Mouse (Mus musculus) thymus, adult 2 months (tissue): ENCODE measurements at regions not wholly inside any gene's neighbourhood (a gene's known extent, or its start where the extent isn't known, plus 50 kb on each side); places are given as distances from the start of the nearest gene placed in this dataset.

Source experiments
- CTCF ChIP-seq: fragments of 200-500 bp; IDR thresholded peaks from 2 replicates; pipeline ENCODE4 v1.5.1; 2012; ENCODE audit warnings: mild to moderate bottlenecking, control low read depth, low read length, moderate library complexity, borderline replicate concordance; ENCODE audit not compliant: control insufficient read depth, poor library complexity, insufficient read depth; ENCODE audit errors: extremely low read depth
- POLR2A ChIP-seq: fragments of 200-500 bp; IDR thresholded peaks from 2 replicates; pipeline ENCODE4 v1.6.1; 2012; ENCODE audit warnings: mild to moderate bottlenecking, low read length, control low read depth, moderate library complexity; ENCODE audit not compliant: control insufficient read depth, poor library complexity, insufficient read depth; ENCODE audit errors: extremely low read depth

DNA sequence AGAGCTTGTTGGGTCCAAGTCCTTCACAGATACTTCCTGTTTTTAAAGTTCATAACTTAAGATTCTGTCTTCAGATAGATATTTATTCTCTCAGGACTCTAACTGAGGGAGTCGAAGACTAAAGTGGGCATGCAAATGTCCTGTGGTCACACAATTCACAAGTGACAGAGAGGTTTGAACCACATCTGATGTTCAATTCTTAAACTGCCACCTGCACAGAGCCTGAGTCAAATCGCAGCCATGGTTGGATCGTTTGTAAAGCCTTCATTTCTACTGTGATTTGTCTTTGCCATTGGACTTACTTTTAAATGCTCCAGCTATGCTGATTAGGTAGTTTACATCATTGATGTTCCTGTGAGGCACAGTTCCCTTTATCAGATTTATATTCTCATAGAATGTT, 61.4 kb upstream of the Ccnd2 start:
- TF ChIP-seq POLR2A (no peak), CTCF (no peak)
